Mouse (Mus musculus) liver, embryonic 15.5 days (tissue): Measurements from ENCODE around the gene Rilpl1. TPM values are rescaled to one million over a fixed set of nuclear protein-coding genes. Genes with fewer than 3 reads are reported as not detected.
A peak's percentile ranks its signal among the peaks of the same experiment; 100 is the strongest.

Experiments
- ATAC-seq: fragments of 200-750 bp; cut with Nextera tagmentation; 2 replicates; pipeline ENCODE4 v1.8.0; 2017; ENCODE audit warnings: moderate number of reproducible peaks, mild to moderate bottlenecking, moderate library complexity; ENCODE audit not compliant: insufficient read depth
- H3K27ac ChIP-seq: fragments of 300-500 bp; sonication (generic); replicated peaks from 2 replicates; pipeline ENCODE4 v1.5.1; 2015; ENCODE audit warnings: mild to moderate bottlenecking, inconsistent platforms
- H3K27me3 ChIP-seq: fragments of 300-500 bp; sonication (generic); 2 replicates; pipeline ENCODE4 v1.6.1; 2015; ENCODE audit warnings: mild to moderate bottlenecking, inconsistent platforms
- H3K36me3 ChIP-seq: fragments of 300-500 bp; sonication (generic); replicated peaks from 2 replicates; pipeline ENCODE4 v1.6.1; 2015; ENCODE audit warnings: moderate library complexity, mild to moderate bottlenecking, inconsistent platforms
- H3K4me1 ChIP-seq: fragments of 300-500 bp; sonication (generic); replicated peaks from 2 replicates; pipeline ENCODE4 v1.6.1; 2015; ENCODE audit warnings: inconsistent platforms
- H3K4me2 ChIP-seq: fragments of 300-500 bp; sonication (generic); 2 replicates; pipeline ENCODE4 v1.6.1; 2015; ENCODE audit warnings: moderate library complexity, mild to moderate bottlenecking, inconsistent platforms
- H3K4me3 ChIP-seq: fragments of 300-500 bp; sonication (generic); replicated peaks from 2 replicates; pipeline ENCODE4 v1.5.1; 2015; ENCODE audit warnings: mild to moderate bottlenecking, inconsistent platforms
- H3K9ac ChIP-seq: fragments of 300-500 bp; sonication (generic); 2 replicates; pipeline ENCODE4 v1.6.1; 2015; ENCODE audit warnings: moderate library complexity, mild to moderate bottlenecking, inconsistent platforms
- H3K9me3 ChIP-seq: fragments of 300-500 bp; sonication (generic); replicated peaks from 2 replicates; pipeline ENCODE4 v1.6.1; 2016; ENCODE audit warnings: inconsistent platforms
- WGBS: fragments of 180-500 bp; shearing (Covaris S2); methylation state at CpG from one replicate; pipeline ENCODE4 v1.1.7; 2015; ENCODE audit warnings: mixed read lengths; ENCODE audit not compliant: insufficient replicate concordance; 5-methylcytosine and 5-hydroxymethylcytosine counted together
- polyA plus RNA-seq: library from polyadenylated mRNA; unstranded; fragments of >200 nt; fragmentation: Nextera tagmentation; extraction: Ambion mirVana; gene quantifications from 2 replicates; pipeline ENCODE4 v1.2.1, GENCODE M21; 2015

Gene Rilpl1
- polyA plus RNA-seq, 1 experiment from 2014 or later, result 1.9 TPM

DNA sequence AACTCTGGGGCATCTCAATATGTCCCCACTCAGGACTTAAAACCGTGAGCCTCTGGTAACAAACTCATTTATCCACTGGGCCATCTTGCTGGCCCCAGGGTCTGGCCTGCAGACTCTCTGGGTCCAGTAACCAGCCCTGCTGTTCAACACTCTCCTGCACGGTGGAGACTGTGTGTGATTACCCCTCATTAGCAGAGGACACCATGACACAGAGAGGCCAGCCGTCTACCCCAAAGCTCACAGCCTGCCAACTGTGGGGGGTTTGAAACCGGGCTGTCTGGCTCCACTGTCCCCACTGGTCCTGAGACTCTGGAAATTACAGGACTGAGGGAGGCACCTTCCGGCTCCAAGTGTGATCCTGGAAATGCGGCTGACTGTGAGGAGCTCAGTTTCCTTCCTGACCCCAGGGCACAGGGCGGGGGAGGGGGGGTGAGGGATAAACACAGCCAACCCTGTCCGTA lies 2.0 kb downstream of the Rilpl1 start:
- WGBS, result 28% methylated on average over 8 of the region's 8 CpGs
- H3K9ac ChIP-seq, result no peak overlapping the region
- no peak overlapping the region for H3K27ac ChIP-seq
- H3K9me3 ChIP-seq, result no peaks in the 10 kb centered on the region
- no peaks in the 10 kb centered on the region for H3K36me3 ChIP-seq
- H3K4me3 ChIP-seq, result no peak overlapping the region
- ATAC-seq, result no peak
- H3K4me1 ChIP-seq, result peaks cover 27% of the 10 kb centered on the region
- peaks cover 55% of the 10 kb centered on the region for H3K27me3 ChIP-seq
- peak overlapping the region; percentile 11; the same call in 1 of the 2 replicates for H3K4me2 ChIP-seq

DNA sequence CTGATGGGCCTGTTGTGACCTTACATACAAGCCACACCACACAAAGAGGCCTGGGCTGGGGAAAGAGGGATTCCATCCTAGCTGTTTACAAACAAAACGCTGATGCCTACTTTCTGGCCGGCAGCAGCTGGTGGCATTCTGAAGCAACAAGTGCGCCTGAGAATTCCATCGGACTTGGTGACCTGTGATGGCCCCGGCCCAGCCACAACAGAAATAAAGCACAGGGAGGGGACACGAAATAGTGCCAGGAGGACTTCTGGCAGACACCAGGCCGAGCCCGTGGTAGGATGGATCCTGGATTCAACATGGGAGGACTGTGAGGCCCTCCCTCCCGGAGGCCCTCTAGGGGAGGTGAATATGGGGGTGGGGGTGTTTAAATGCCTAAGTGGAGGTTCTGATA lies 2.4 kb downstream of the Rilpl1 start:
- Histone ChIP-seq H3K27ac (no peak overlapping the region), H3K36me3 (no peaks in the 10 kb centered on the region), H3K4me2 (peak overlapping the region; percentile 11; the same call in 1 of the 2 replicates), H3K4me1 (peaks cover 27% of the 10 kb centered on the region), H3K9me3 (no peaks in the 10 kb centered on the region), H3K9ac (no peak overlapping the region), H3K4me3 (no peak overlapping the region), H3K27me3 (peaks cover 55% of the 10 kb centered on the region)
- ATAC-seq, result no peak
- 52% methylated on average over 9 of the region's 9 CpGs for WGBS

DNA sequence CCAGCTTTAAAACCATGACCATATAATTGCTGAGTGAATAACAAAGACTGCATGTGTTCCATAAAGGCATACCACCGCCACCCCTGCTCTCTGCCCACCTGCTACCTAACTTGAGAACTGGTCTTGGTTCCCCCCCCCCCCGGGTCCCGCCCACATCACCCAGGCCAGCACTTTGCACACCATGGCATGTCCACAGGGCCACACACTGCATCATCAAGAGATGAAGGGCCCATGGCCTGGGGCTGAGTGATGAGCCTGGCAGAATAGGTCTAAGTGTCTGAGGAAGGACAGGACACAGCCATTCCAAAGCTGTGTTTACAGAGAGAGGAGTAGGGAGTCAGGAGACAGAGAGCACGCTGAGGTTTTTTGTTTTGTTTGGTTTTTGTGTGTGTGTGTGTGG lies 2.8 kb downstream of the Rilpl1 start:
- H3K4me1 ChIP-seq, result peaks cover 27% of the 10 kb centered on the region
- 55% methylated on average over 4 of the region's 4 CpGs for WGBS
- no peak overlapping the region for H3K27ac ChIP-seq
- H3K4me2 ChIP-seq, result no peak overlapping the region
- H3K9ac ChIP-seq, result no peak overlapping the region
- no peaks in the 10 kb centered on the region for H3K9me3 ChIP-seq
- peaks cover 53% of the 10 kb centered on the region for H3K27me3 ChIP-seq
- no peak overlapping the region for H3K4me3 ChIP-seq
- no peak for ATAC-seq
- H3K36me3 ChIP-seq, result no peaks in the 10 kb centered on the region

DNA sequence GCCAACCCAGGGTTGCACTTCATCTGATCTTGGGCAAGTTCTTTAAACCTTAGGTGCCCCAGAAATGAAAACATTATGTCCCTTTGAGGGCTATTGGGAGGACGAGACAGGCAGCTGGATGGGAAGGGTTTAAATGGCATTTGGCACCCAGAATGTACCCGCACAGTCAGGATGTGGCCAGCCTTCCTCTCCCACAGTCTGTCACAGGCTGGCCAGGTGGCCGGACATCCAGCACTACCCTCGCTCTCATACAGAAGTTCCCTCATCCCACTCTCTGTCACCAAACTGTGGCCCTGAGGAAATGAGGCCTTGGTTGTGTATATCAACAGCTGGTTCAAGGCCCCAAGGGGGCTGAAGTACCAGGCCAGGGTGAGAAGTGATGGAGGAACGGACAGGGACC lies 6.2 kb downstream of the Rilpl1 start:
- Histone ChIP-seq H3K4me1 (peaks cover 2% of the 10 kb centered on the region; the same call in 1 of the 2 replicates), H3K36me3 (no peaks in the 10 kb centered on the region), H3K9ac (no peak overlapping the region), H3K27ac (no peak overlapping the region), H3K4me2 (no peak overlapping the region), H3K27me3 (peaks cover 20% of the 10 kb centered on the region), H3K4me3 (no peak overlapping the region), H3K9me3 (no peaks in the 10 kb centered on the region)
- ATAC-seq, result no peak
- WGBS, result 59% methylated on average over 5 of the region's 5 CpGs

DNA sequence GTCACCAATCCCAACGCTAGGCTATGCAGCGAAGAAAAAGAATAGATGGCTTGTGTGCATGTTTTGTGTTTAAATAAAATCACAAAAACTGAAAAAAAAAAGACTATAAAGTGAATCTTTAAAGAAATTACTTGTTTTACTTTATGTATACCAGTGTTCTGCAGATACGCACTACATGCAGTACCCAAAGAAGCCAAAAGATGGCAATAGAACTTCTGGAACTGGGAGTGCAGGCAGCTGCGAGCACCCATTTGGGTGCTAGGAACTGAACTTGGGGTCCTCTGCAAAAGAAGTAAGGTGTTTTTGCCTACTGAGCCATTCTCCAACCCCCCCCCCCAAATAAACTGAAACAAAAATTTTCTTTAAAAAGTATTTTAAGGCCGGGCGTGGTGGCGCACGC lies 8.2 kb downstream of the Rilpl1 start:
- Histone ChIP-seq H3K9me3 (no peaks in the 10 kb centered on the region), H3K36me3 (no peaks in the 10 kb centered on the region), H3K27ac (no peak overlapping the region), H3K4me3 (no peak overlapping the region), H3K27me3 (peaks cover under 1% of the 10 kb centered on the region; the same call in 1 of the 2 replicates), H3K9ac (no peak overlapping the region), H3K4me2 (no peak overlapping the region), H3K4me1 (0 out of 2 replicates have a peak, but pooled peaks cover 2% of the 10 kb centered on the region)
- 88% methylated on average over 8 of the region's 8 CpGs for WGBS
- ATAC-seq, result no peak

DNA sequence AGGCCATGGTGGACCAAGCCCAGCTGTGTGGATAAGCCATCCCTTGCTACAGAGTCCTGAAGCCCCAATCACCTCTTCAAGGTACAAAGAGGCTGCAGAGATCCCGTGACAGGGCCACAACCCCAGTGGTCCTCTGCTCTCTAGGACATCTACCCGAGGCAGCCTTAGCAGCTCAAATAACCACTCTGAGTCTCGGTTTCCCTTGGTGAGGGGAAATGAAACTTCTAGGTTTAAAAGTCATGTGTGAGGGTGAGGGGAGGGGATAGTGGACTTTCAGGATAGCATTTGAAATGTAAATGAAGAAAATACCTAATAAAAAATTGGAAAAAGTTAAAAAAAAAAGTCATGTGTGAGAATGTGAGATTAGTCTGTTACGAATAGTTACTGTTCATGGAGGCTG lies 9.6 kb downstream of the Rilpl1 start:
- H3K4me3 ChIP-seq, result no peak overlapping the region
- no peaks in the 10 kb centered on the region for H3K27me3 ChIP-seq
- no peaks in the 10 kb centered on the region for H3K9me3 ChIP-seq
- no peaks in the 10 kb centered on the region for H3K36me3 ChIP-seq
- no peaks in the 10 kb centered on the region for H3K4me1 ChIP-seq
- no peak overlapping the region for H3K27ac ChIP-seq
- 58% methylated on average over 4 of the region's 4 CpGs for WGBS
- no peak for ATAC-seq
- H3K4me2 ChIP-seq, result no peak overlapping the region
- H3K9ac ChIP-seq, result no peak overlapping the region

DNA sequence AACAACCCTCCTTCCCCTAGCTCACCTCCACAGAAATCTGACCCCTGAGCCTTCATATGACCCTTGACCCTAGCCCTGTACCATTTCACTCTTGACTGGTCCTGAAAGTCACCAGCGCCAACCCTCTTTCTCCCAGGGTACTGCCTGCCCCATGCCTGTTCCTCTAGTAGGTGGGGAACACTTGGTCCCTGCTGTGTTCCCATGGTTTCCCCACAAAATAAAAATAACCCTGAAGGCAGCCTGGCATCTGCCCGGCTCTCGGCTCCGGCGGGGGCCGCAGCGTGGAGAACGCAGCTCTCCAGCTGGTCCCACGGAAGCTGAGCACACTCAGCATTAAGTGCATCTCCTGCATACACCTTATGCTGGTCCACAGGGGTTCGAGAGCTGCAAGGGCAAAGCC lies 12.5 kb downstream of the Rilpl1 start:
- no peaks in the 10 kb centered on the region for H3K9me3 ChIP-seq
- no peak for ATAC-seq
- no peak overlapping the region for H3K4me2 ChIP-seq
- H3K4me1 ChIP-seq, result no peaks in the 10 kb centered on the region
- H3K9ac ChIP-seq, result no peak overlapping the region
- H3K27ac ChIP-seq, result no peak overlapping the region
- no peaks in the 10 kb centered on the region for H3K27me3 ChIP-seq
- no peaks in the 10 kb centered on the region for H3K36me3 ChIP-seq
- no peak overlapping the region for H3K4me3 ChIP-seq
- WGBS, result 80% methylated on average over 10 of the region's 10 CpGs

DNA sequence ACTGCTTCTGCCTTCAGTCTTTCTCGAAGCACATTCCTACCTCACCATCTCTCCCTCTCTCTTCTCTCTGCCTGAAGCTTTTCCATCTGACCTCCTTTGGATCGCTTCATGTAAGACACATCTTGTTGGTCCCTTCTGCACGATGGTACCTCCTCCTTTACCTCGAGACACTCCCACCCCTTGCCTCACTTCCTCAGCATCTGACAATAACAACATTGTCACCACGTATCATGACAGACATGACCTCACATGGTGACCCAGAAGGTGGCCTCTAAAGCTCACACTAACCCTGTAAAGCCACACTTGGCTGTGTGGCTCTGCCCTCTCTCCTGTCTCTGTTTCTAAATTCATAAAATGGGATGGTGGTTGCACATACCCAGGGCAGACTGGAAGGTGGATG lies 15.4 kb downstream of the Rilpl1 start:
- no peak overlapping the region for H3K27ac ChIP-seq
- no peaks in the 10 kb centered on the region for H3K4me1 ChIP-seq
- WGBS, result 65% methylated on average over 5 of the region's 5 CpGs
- no peak overlapping the region for H3K4me3 ChIP-seq
- H3K36me3 ChIP-seq, result no peaks in the 10 kb centered on the region
- H3K9me3 ChIP-seq, result no peaks in the 10 kb centered on the region
- no peak overlapping the region for H3K9ac ChIP-seq
- H3K27me3 ChIP-seq, result no peaks in the 10 kb centered on the region
- no peak overlapping the region for H3K4me2 ChIP-seq
- ATAC-seq, result no peak

DNA sequence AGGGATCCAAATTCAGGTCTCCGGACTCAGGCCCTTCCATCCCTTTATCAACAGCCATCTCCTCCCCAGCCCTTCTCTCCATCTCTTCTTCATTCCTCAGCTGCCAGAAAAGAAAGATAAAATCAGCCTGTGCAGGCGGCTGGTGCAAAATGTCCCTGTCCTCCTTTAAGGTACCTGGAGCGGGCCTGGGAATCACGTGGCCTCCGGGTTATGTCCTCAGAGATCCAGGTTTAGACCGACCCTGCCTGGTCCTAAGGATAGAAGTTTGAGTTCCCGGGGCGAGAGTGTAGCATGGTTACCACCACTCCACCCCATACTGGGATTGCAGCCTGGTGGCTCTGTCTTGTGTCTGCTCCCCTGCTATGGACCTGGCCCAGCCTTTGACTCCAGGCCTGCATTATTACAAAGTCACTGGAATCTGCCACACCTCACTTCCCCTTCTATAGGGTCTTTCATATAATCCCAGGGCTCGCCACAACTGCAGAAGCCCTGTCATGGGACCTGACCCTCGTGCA lies 20.6 kb downstream of the Rilpl1 start:
- no peak overlapping the region for H3K4me3 ChIP-seq
- H3K4me2 ChIP-seq, result no peak overlapping the region
- H3K36me3 ChIP-seq, result no peaks in the 10 kb centered on the region
- H3K27ac ChIP-seq, result no peak overlapping the region
- no peak for ATAC-seq
- H3K9me3 ChIP-seq, result no peaks in the 10 kb centered on the region
- H3K9ac ChIP-seq, result no peak overlapping the region
- WGBS, result 67% methylated on average over 10 of the region's 10 CpGs
- no peaks in the 10 kb centered on the region for H3K4me1 ChIP-seq
- H3K27me3 ChIP-seq, result no peaks in the 10 kb centered on the region

DNA sequence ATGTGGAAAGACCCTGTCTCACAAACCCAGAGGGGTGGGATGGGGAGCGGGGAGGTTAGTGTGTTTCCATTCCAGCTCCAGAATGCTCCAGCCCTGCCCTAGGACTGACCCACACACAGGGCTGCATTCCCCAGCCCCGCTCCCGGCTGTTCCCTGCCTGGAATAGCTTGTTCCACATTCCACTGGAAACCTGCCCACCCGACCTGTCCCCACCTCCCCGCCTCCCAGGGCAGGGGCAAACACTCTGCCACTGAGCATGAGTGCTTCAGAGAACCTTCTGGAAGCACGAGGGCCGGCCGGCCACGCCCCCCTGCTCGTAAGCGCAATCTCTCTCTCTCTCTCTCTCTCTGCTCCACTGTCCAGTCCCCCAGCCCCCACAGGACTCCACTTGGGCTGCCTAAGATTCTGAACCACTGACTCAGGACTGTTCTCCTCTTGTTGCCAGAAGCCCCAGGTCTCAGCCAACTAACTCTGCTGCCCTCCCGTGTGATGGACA lies 21.4 kb downstream of the Rilpl1 start:
- no peak overlapping the region for H3K4me2 ChIP-seq
- no peak overlapping the region for H3K4me3 ChIP-seq
- WGBS, result 69% methylated on average over 12 of the region's 12 CpGs
- H3K36me3 ChIP-seq, result no peaks in the 10 kb centered on the region
- H3K27ac ChIP-seq, result no peak overlapping the region
- no peaks in the 10 kb centered on the region for H3K4me1 ChIP-seq
- ATAC-seq, result no peak
- H3K9ac ChIP-seq, result no peak overlapping the region
- H3K9me3 ChIP-seq, result no peaks in the 10 kb centered on the region
- no peaks in the 10 kb centered on the region for H3K27me3 ChIP-seq

DNA sequence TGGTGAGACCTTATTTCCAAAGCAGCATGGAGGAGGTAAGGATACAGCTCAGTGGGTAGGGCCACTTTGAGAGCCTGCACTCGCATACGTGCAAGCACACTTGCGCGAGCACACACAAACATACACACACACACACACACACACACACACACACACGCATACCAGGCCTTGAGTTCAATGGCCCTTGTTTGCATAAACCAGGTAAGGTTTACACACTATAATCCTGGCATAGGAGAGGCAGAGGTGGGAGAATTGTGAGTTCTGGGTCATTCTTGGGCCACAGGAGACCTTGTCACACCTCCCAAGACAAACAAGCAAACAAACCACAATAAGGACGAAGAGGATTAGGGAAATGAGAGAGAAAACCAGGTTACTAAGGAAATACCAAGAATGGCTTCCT lies 22.0 kb downstream of the Rilpl1 start:
- WGBS, result 76% methylated on average over 6 of the region's 6 CpGs
- Histone ChIP-seq H3K9ac (no peak overlapping the region), H3K36me3 (no peaks in the 10 kb centered on the region), H3K9me3 (no peaks in the 10 kb centered on the region), H3K4me3 (no peak overlapping the region), H3K4me2 (no peak overlapping the region), H3K27ac (no peak overlapping the region), H3K4me1 (no peaks in the 10 kb centered on the region), H3K27me3 (no peaks in the 10 kb centered on the region)
- no peak for ATAC-seq

DNA sequence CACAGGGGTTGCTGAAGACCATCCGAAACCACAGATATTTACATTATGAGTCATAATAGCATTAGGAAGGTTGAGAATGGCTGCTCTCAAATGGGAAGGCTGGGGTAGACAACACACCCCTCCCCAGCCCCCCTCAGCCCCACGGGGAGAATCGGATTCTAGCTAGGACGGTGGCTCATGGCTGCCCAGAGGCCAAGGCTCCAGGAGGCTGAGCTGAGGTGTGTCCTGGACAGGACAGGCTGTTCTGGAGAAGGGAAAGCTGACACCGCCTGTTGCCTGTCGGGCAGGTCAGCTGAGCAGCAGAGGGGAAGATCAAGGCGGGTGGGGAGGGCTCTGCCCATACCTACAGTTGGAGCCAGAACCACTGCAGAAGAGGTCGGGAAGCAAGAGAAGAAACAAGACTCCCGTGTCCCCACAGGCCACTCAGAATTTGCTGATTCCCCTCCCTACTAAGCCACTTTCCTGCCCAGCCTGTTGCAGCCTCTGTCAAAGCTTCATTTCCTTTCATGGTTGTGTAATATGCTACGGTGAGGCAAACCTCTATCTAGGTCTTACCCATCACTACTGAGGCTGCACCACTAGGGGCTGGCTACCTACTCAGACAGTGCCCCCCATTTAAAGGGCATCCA lies 24.3 kb downstream of the Rilpl1 start:
- H3K27me3 ChIP-seq, result no peaks in the 10 kb centered on the region
- ATAC-seq, result no peak
- 35% methylated on average over 10 of the region's 10 CpGs for WGBS
- no peak overlapping the region for H3K9ac ChIP-seq
- no peak overlapping the region for H3K27ac ChIP-seq
- no peaks in the 10 kb centered on the region for H3K36me3 ChIP-seq
- no peak overlapping the region for H3K4me3 ChIP-seq
- H3K9me3 ChIP-seq, result no peaks in the 10 kb centered on the region
- H3K4me2 ChIP-seq, result no peak overlapping the region
- no peaks in the 10 kb centered on the region for H3K4me1 ChIP-seq
